12 mouse cellular contexts compared by ENCODE assay signal in genomic region chr11:9116916-9117315, GRCm38 (mm10). TPM values are rescaled to one million over a fixed set of nuclear protein-coding genes. Genes with fewer than 3 reads are reported as not detected.
DNase-seq lines count a peak whose midpoint lies in the region; ATAC-seq and TF ChIP-seq lines count a peak whose summit lies in the region.
"Had no signal": no experiment of that assay in that cellular context is flagged by ENCODE, and none has a peak within 500 bp of the region (broad histone marks: within the 10 kb centered on the region; RNA-seq: fewer than 3 reads in every experiment).

No protein-coding gene starts in this region.

- no peak for TF ChIP-seq POLR2A in small intestine, adult 2 months (IDR thresholded peaks at IDR 0.05; ENCODE audit: low read depth, low read length)

- H3K27me3 ChIP-seq in kidney, embryonic 15.5 days, result peaks cover 81% of the 10 kb centered on the region
- peaks cover 45% of the 10 kb centered on the region for H3K27me3 ChIP-seq in neural tube, embryonic 15.5 days (replicated peaks)
- H3K27me3 ChIP-seq in small intestine, adult 2 months (ENCODE audit: control insufficient read depth, insufficient read depth, low read length), result peaks cover 10% of the 10 kb centered on the region

- WGBS in kidney, embryonic 15.5 days, result 6% methylated on average over 3 of the region's 3 CpGs
- 3% methylated on average over 3 of the region's 3 CpGs for WGBS in neural tube, embryonic 15.5 days
- WGBS in small intestine, adult 2 months, result 11% methylated on average over 3 of the region's 3 CpGs

- H3K36me3 ChIP-seq in kidney, embryonic 15.5 days, result no peaks in the 10 kb centered on the region
- no peaks in the 10 kb centered on the region for H3K36me3 ChIP-seq in neural tube, embryonic 15.5 days
- H3K36me3 ChIP-seq in small intestine, adult 2 months (ENCODE audit: control insufficient read depth, insufficient read depth, low read length), result peaks cover 5% of the 10 kb centered on the region
- H3K36me3 ChIP-seq: hindbrain, embryonic 12.5 days; neural tube, embryonic 12.5 days had no signal

- no peak overlapping the region for H3K27ac ChIP-seq in kidney, embryonic 15.5 days
- H3K27ac ChIP-seq in neural tube, embryonic 15.5 days (replicated peaks), result no peak overlapping the region
- peak overlapping the region; percentile 90 for H3K27ac ChIP-seq in small intestine, adult 2 months (ENCODE audit: insufficient read depth, low read depth, low read length)
- H3K27ac ChIP-seq: hindbrain, embryonic 12.5 days; neural tube, embryonic 12.5 days had no signal

- no peak overlapping the region for H3K4me2 ChIP-seq in kidney, embryonic 15.5 days
- 0 out of 2 replicates have a peak overlapping the region, but pooled peaks have one; percentile 94 for H3K4me2 ChIP-seq in neural tube, embryonic 15.5 days

- H3K4me3 ChIP-seq in kidney, embryonic 15.5 days (replicated peaks), result no peak overlapping the region
- no peak overlapping the region for H3K4me3 ChIP-seq in neural tube, embryonic 15.5 days (replicated peaks)
- no peak overlapping the region for H3K4me3 ChIP-seq in small intestine, adult 2 months (ENCODE audit: low read depth, low read length)

- DNase-seq in kidney, adult 9 months, result peak; percentile 18
- no peak for DNase-seq in neural tube, embryonic 10.5 days (ENCODE audit: extremely low spot score, low spot score)
- peak; percentile 14 for DNase-seq in Muller cell, postnatal 12 days (ENCODE audit: inconsistent ontology term)
- no peak for DNase-seq in cerebellum, postnatal 4 days (ENCODE audit: low spot score in 2 of 2)
- DNase-seq: cerebellum, adult 11 months; gastrocnemius, postnatal 10 days; thymus, postnatal 36 days had no signal

- H3K9me3 ChIP-seq in kidney, embryonic 15.5 days (replicated peaks), result no peaks in the 10 kb centered on the region
- no peaks in the 10 kb centered on the region for H3K9me3 ChIP-seq in neural tube, embryonic 15.5 days (replicated peaks)
- H3K9me3 ChIP-seq: hindbrain, embryonic 12.5 days; neural tube, embryonic 12.5 days had no signal

- no peak overlapping the region for H3K9ac ChIP-seq in kidney, embryonic 15.5 days
- H3K9ac ChIP-seq in neural tube, embryonic 15.5 days (replicated peaks), result no peak overlapping the region
- H3K9ac ChIP-seq: hindbrain, embryonic 12.5 days had no signal

- no peak for TF ChIP-seq CTCF in small intestine, adult 2 months (IDR thresholded peaks at IDR 0.05; ENCODE audit: extremely low read depth, insufficient read length, insufficient replicate concordance, low read depth, low read length)

- peaks cover 38% of the 10 kb centered on the region for H3K4me1 ChIP-seq in kidney, embryonic 15.5 days
- H3K4me1 ChIP-seq in neural tube, embryonic 15.5 days, result peaks cover 26% of the 10 kb centered on the region
- peaks cover 7% of the 10 kb centered on the region; the same call in 1 of the 2 replicates for H3K4me1 ChIP-seq in small intestine, adult 2 months (ENCODE audit: control insufficient read depth, insufficient read depth, insufficient read length, low read length)

- no peak for ATAC-seq in kidney, embryonic 15.5 days (replicated peaks; ENCODE audit: low FRiP score)
- ATAC-seq in neural tube, embryonic 15.5 days (ENCODE audit: low FRiP score), result no peak

RNA-seq across cellular contexts. Expression of gene Upp1, which starts 1.0 kb away (rescaled TPM):
- polyA plus RNA-seq in kidney, embryonic 15.5 days (2015; fragmentation: Nextera tagmentation; extraction: Ambion mirVana), result 11.4 and 12.4 TPM in 2 replicates
- polyA plus RNA-seq in neural tube, embryonic 15.5 days (2015; fragmentation: Nextera tagmentation; extraction: Ambion mirVana), result 8.0 and 10.2 TPM in 2 replicates
- 143 and 416 TPM in 2 replicates for polyA plus RNA-seq in small intestine, adult 2 months (2012; rRNA removed)

Comparison
In these comparisons a context has a peak if more than half of its experiments do, and no peak if none do; other contexts are left out.
1. DNase-seq: peak in kidney, adult 9 months (single experiment) and Muller cell, postnatal 12 days (single experiment); none in neural tube, embryonic 10.5 days (single experiment) and cerebellum, postnatal 4 days (0 of 2).
2. RNA of gene Upp1, which starts 1.0 kb away (polyA plus RNA-seq): 143 to 416 TPM in small intestine, adult 2 months; 11.4 to 12.4 TPM in kidney, embryonic 15.5 days and 8.0 to 10.2 TPM in neural tube, embryonic 15.5 days; every median in the first group is over 10 times any median in the second.